Mouse (Mus musculus) small intestine, adult 2 months (tissue): ENCODE results near the gene Rab4a.

Source experiments
- CTCF ChIP-seq: fragments of 200-500 bp; IDR thresholded peaks from 2 replicates; pipeline ENCODE4 v1.5.1; 2012; ENCODE audit warnings: low read depth, mild to moderate bottlenecking, control low read depth, inconsistent platforms, low read length, moderate library complexity, mixed read lengths; ENCODE audit not compliant: insufficient replicate concordance, insufficient read length; ENCODE audit errors: extremely low read depth
- POLR2A ChIP-seq: fragments of 200-500 bp; IDR thresholded peaks from 2 replicates; pipeline ENCODE4 v1.6.1; 2012; ENCODE audit warnings: low read depth, mild to moderate bottlenecking, control low read depth, inconsistent platforms, low read length, moderate library complexity

GRCm38 (mm10) chr8:123813173-123813891, 7.5 kb downstream of the Rab4a start:
- no peak for TF ChIP-seq POLR2A
- no peak for TF ChIP-seq CTCF
